Mouse (Mus musculus) intestine, embryonic 16.5 days (tissue): ENCODE measurements around the gene Slc16a9. TPM values are rescaled to one million over a fixed set of nuclear protein-coding genes. Genes with fewer than 3 reads are reported as not detected.
A peak's percentile ranks its signal among the peaks of the same experiment; 100 is the strongest.

Source experiments
- ATAC-seq: fragments of 200-750 bp; cut with Nextera tagmentation; 2 replicates; pipeline ENCODE4 v1.8.0; 2017; ENCODE audit warnings: moderate TSS enrichment, moderate library complexity
- H3K27ac ChIP-seq: fragments of 300-500 bp; sonication (generic); 2 replicates; pipeline ENCODE4 v1.5.1; 2014; ENCODE audit warnings: mild to moderate bottlenecking, low read length
- H3K27me3 ChIP-seq: fragments of 300-500 bp; sonication (generic); replicated peaks from 2 replicates; pipeline ENCODE4 v1.6.1; 2014; ENCODE audit warnings: low read length, control low read depth, mixed read lengths; ENCODE audit not compliant: control insufficient read depth, insufficient read depth
- H3K36me3 ChIP-seq: fragments of 300-500 bp; sonication (generic); 2 replicates; pipeline ENCODE4 v1.6.1; 2014; ENCODE audit warnings: low read length, control low read depth; ENCODE audit not compliant: control insufficient read depth, insufficient read depth
- H3K4me1 ChIP-seq: fragments of 300-500 bp; sonication (generic); 2 replicates; pipeline ENCODE4 v1.6.1; 2014; ENCODE audit warnings: low read length, control low read depth, mixed read lengths; ENCODE audit not compliant: control insufficient read depth, insufficient read depth
- H3K4me2 ChIP-seq: fragments of 300-500 bp; sonication (generic); 2 replicates; pipeline ENCODE4 v1.6.1; 2014; ENCODE audit warnings: low read depth, low read length, control low read depth
- H3K4me3 ChIP-seq: fragments of 300-500 bp; sonication (generic); 2 replicates; pipeline ENCODE4 v1.5.1; 2014; ENCODE audit warnings: mild to moderate bottlenecking, low read length
- H3K9ac ChIP-seq: fragments of 300-500 bp; sonication (generic); 2 replicates; pipeline ENCODE4 v1.6.1; 2014; ENCODE audit warnings: low read depth, low read length
- H3K9me3 ChIP-seq: fragments of 300-500 bp; sonication (generic); 2 replicates; pipeline ENCODE4 v1.6.1; 2016; ENCODE audit warnings: low read length, control low read depth; ENCODE audit not compliant: control insufficient read depth
- WGBS: fragments of 180-500 bp; shearing (Covaris S2); extraction: QIAGEN DNeasy Blood & Tissue Kit; methylation state at CpG from one replicate; pipeline ENCODE4 v1.1.7; 2014; 5-methylcytosine and 5-hydroxymethylcytosine counted together
- polyA plus RNA-seq: library from polyadenylated mRNA; unstranded; fragments of >200 nt; fragmentation: Nextera tagmentation; extraction: Ambion mirVana; gene quantifications from 2 replicates; pipeline ENCODE4 v1.2.1, GENCODE M21; 2015

The Slc16a9 gene
- polyA plus RNA-seq, 1 experiment from 2014 or later = 0.50 TPM

DNA sequence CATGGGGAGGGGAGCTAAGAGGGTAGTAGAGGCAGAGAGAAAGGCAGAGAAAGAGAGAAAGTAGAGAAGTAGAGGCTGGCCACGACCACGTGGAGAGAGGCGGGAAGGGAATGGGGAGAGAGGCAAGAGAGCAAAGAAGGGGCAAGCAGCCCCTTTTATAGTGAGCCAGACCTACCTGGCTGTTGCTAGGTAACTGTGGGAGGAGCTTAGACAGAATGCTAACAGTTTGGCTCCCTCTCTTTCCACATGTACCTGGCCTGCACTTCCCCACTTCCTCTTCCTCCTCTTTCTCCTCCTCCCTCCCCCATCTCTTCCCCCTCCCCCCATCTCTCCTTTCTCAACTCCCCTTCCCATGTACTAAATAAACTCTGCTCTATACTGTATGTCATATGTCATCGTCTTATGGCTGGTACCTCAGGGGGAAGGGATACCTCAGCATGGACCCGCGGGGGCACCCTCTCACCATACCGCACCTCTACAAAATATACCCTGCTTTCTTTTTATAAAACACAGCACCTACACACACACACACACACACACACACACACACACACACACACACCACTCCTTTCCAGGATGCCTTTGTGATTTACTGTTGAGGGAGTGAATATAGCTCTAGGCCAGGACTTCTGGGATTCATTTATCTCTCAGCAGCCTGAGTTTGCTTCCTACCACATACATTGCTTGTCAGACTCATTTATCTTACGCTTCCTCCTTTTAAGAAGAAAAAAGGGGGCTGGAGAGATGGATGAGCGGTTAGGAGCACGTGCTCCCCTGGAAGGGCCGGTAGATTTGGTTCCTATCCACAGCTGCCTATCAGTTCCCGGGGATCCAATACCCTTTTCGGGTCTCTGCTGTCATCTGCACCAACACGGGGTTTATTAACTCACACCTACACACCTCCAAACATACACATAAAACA lies 43.8 kb downstream of the Slc16a9 start:
- no peak overlapping the region for H3K9ac ChIP-seq
- no peak overlapping the region for H3K27ac ChIP-seq
- H3K36me3 ChIP-seq = no peaks in the 10 kb centered on the region
- H3K4me2 ChIP-seq = peak overlapping the region; percentile 48; the same call in 1 of the 2 replicates
- 51% methylated on average over 14 of the region's 14 CpGs for WGBS
- H3K27me3 ChIP-seq = no peaks in the 10 kb centered on the region
- H3K4me1 ChIP-seq = 0 out of 2 replicates have a peak, but pooled peaks cover 6% of the 10 kb centered on the region
- H3K4me3 ChIP-seq = no peak overlapping the region
- H3K9me3 ChIP-seq = no peaks in the 10 kb centered on the region
- ATAC-seq = no peak

DNA sequence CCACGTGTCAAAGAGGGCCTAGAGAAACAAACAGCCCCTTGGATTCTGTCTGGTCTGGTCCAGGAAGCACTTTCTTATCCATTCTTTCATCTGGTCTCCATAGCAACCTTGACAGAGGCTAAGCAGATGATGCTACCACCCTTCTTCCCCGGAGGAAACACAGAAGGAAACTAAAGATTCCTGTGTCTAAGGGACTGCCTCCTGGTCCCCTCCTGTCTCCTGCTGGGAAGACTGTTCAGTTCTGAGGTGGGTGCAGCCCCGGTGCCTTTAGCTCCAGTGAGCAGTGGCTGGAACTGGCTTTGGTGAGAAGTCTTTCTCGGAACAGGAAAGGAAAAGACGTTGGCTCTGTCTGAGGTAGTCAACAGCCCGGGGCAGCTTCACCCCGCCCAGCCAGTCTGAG lies 47.1 kb downstream of the Slc16a9 start:
- no peaks in the 10 kb centered on the region for H3K36me3 ChIP-seq
- ATAC-seq = no peak
- H3K4me2 ChIP-seq = no peak overlapping the region
- no peak overlapping the region for H3K9ac ChIP-seq
- WGBS = 23% methylated on average over 7 of the region's 7 CpGs
- peaks cover 10% of the 10 kb centered on the region; the same call in 1 of the 2 replicates for H3K4me1 ChIP-seq
- H3K27ac ChIP-seq = no peak overlapping the region
- no peaks in the 10 kb centered on the region for H3K9me3 ChIP-seq
- H3K27me3 ChIP-seq = no peaks in the 10 kb centered on the region
- H3K4me3 ChIP-seq = no peak overlapping the region

DNA sequence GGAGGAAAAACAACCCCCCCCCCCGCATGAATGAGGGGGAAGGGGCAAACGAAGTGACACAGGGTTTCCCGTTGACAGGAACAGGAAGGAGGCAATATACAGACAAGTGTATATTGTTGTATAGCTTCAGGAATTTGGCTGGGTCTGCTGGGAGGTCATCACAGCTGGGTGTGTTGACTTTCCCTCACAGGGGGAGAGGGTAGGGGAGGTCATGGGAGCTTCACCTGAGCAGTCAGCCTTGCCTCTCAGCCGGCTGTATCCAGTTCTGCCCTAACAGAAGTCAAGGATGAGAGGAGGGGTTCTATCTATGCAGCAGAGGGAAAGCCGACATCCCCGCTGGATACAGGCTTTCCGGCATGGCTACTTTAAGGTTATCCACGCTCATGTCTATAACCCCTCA lies 49.2 kb downstream of the Slc16a9 start:
- Histone ChIP-seq H3K4me3 (no peak overlapping the region), H3K27me3 (no peaks in the 10 kb centered on the region), H3K4me2 (no peak overlapping the region), H3K4me1 (peaks cover 4% of the 10 kb centered on the region; the same call in 1 of the 2 replicates), H3K9me3 (no peaks in the 10 kb centered on the region), H3K27ac (no peak overlapping the region), H3K36me3 (no peaks in the 10 kb centered on the region), H3K9ac (no peak overlapping the region)
- WGBS = 40% methylated on average over 8 of the region's 8 CpGs
- ATAC-seq = no peak

DNA sequence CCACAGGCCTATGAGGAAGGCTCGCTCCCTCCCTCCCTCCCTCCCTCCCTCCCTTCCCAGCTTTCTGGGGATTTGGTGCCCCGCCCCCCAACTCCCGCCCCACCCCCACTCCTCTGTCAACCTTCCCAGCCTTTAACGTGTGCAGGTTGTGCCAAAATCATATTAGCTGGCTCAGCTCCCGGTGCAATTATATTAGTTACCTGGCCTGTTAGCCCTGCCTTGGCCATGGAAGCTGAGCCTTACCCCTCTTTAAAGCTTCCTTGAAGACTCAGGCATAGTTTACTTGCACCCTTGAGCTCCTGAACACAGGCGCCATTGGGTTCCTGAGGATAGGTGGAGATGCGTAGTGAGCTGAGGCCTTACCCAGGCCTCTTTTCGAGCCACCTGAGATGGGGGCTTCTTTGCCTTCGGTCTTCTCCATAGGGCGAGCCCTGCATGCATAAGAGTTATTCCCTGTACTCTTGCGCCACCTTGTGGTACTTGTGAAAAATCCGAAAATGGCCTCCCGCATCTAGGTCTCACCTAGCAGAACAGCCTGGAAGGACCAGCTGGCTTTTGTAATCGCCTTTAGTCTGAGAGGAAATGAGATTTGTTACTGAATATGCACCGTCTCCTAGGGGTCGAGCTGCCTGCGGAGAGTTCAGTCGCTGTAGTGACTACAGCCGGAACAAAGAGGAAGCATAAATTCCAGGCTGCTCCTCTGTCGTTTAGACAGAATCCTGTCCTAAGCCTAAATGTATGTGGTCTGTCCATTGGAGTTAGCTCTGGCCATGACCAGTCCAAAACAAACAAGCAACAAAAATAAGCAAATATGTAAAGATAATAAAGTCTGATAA lies 51.8 kb downstream of the Slc16a9 start:
- H3K9me3 ChIP-seq = no peaks in the 10 kb centered on the region
- H3K27ac ChIP-seq = no peak overlapping the region
- WGBS = 10% methylated on average over 20 of the region's 20 CpGs
- ATAC-seq = peak; percentile 85
- H3K4me1 ChIP-seq = peaks cover 4% of the 10 kb centered on the region; the same call in 1 of the 2 replicates
- peak overlapping the region; percentile 44; the same call in 1 of the 2 replicates for H3K4me2 ChIP-seq
- H3K9ac ChIP-seq = 0 out of 2 replicates have a peak overlapping the region, but pooled peaks have one; percentile 27
- H3K4me3 ChIP-seq = peak overlapping the region; percentile 26; the same call in 1 of the 2 replicates
- no peaks in the 10 kb centered on the region for H3K36me3 ChIP-seq
- no peaks in the 10 kb centered on the region for H3K27me3 ChIP-seq

DNA sequence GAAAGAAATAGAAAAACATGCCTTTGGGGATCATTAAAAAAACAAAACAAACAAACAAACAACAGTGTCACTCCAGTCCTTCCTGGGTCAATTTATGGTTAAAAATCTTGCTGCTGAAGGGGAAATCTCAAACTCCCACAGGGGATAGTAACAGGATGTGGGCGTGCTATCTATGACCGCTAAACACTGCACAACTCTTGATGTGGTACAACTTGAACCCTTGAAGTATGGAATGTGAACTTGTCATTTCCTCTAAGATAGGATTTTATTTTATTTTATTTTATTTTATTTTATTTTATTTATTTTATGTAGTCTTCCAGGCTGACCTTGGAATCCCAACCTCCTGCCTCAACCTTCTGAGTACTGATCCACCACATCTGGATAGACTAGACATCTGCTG lies 54.2 kb downstream of the Slc16a9 start:
- WGBS = 74% methylated on average over 2 of the region's 2 CpGs

DNA sequence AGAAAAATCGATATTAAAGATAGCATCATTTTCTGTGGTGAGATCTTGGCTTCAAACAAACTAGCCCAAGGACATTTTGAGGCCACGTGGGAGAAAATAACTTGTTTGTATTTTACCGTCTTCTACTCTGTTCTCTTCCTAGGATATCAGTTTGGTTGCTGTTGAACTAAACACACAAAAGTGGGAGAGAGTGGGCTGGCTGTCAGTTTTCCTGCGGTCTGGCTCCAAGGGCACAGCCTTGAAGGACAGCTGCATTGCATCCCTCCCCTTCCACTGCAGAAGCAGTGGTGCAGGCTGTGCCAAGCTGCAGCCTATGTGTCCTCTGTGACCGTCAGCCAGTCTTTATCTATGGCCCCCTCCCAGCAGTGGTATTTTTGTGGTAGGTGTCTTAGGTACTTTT lies 54.8 kb downstream of the Slc16a9 start:
- Histone ChIP-seq H3K4me1 (peaks cover 4% of the 10 kb centered on the region; the same call in 1 of the 2 replicates), H3K9me3 (no peaks in the 10 kb centered on the region), H3K27me3 (no peaks in the 10 kb centered on the region), H3K4me2 (no peak overlapping the region), H3K36me3 (no peaks in the 10 kb centered on the region), H3K9ac (no peak overlapping the region), H3K4me3 (no peak overlapping the region), H3K27ac (no peak overlapping the region)
- no peak for ATAC-seq
- 47% methylated on average over 5 of the region's 5 CpGs for WGBS

More for the DNA sequence above, 54.2 kb downstream of the Slc16a9 start:
- H3K9me3 ChIP-seq = no peaks in the 10 kb centered on the region
- no peak overlapping the region for H3K4me2 ChIP-seq
- H3K9ac ChIP-seq = no peak overlapping the region
- H3K27me3 ChIP-seq = no peaks in the 10 kb centered on the region
- no peak for ATAC-seq
- H3K27ac ChIP-seq = no peak overlapping the region
- H3K36me3 ChIP-seq = no peaks in the 10 kb centered on the region
- peaks cover 4% of the 10 kb centered on the region; the same call in 1 of the 2 replicates for H3K4me1 ChIP-seq
- H3K4me3 ChIP-seq = no peak overlapping the region

DNA sequence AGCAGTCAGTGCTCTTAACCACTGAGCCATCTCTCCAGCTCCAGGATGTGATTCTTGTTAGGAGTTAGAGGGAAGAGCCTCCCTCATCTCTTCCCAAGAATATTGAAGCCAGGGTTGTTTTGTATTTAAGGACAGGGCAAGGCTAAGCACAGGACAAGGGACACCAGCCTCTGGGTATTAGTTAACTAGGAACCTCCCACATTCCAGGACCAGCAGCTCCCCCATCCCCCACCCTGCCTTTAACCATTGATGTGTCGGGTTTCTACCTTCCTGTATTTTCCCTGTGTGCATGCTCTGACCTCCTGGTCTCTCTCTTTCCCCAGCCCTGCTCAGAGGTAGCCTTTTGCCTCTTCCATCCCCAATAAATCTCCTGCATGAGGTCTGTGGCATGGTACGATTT lies 56.3 kb downstream of the Slc16a9 start:
- Histone ChIP-seq H3K4me1 (peaks cover 4% of the 10 kb centered on the region; the same call in 1 of the 2 replicates), H3K4me2 (no peak overlapping the region), H3K9me3 (no peaks in the 10 kb centered on the region), H3K27me3 (no peaks in the 10 kb centered on the region), H3K9ac (no peak overlapping the region), H3K4me3 (no peak overlapping the region), H3K36me3 (no peaks in the 10 kb centered on the region), H3K27ac (no peak overlapping the region)
- WGBS = 36% methylated on average over 2 of the region's 2 CpGs
- ATAC-seq = no peak

DNA sequence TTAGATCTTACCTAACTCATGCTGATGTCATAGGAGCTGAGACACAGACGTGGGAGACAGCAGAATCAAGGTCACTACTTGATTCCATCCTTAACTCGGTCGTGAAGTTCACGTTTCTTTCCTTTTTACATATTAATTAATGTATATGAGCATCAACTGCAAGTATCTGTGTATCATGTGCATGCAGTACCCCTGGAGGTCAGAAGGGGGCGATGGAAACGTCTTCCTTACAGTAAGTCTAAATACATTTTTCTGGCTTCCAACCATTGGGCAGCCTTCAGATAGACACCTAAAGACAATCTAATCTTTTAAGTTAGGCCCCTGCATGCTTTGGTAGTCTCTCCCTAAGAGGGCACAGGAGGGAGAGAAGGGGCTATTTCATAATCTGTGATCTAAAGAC lies 58.3 kb downstream of the Slc16a9 start:
- H3K4me1 ChIP-seq = no peaks in the 10 kb centered on the region
- H3K27ac ChIP-seq = no peak overlapping the region
- H3K36me3 ChIP-seq = no peaks in the 10 kb centered on the region
- no peaks in the 10 kb centered on the region for H3K27me3 ChIP-seq
- H3K4me2 ChIP-seq = no peak overlapping the region
- H3K9ac ChIP-seq = no peak overlapping the region
- ATAC-seq = no peak
- H3K9me3 ChIP-seq = no peaks in the 10 kb centered on the region
- 86% methylated on average over 6 of the region's 6 CpGs for WGBS
- no peak overlapping the region for H3K4me3 ChIP-seq

DNA sequence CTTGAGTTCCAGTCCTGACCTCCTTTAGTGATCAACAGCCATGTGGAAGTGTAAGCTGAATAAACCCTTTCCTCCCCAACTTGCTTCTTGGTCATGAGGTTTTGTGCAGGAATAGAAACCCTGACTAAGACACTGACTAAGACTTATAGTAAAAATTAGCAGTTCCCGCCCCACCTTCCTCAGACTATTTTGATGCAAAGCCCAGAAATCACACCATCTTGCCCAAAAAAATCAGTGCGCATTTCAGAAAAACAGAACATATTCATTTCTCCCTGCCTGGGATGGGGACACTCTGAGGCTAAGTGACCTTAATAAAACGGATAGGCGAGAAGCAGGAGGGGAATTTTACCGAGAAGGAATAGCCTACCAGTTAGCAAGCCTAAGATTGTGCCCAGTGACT lies 60.8 kb downstream of the Slc16a9 start:
- Histone ChIP-seq H3K27me3 (no peaks in the 10 kb centered on the region), H3K4me2 (no peak overlapping the region), H3K4me3 (no peak overlapping the region), H3K9ac (no peak overlapping the region), H3K36me3 (no peaks in the 10 kb centered on the region), H3K9me3 (no peaks in the 10 kb centered on the region), H3K4me1 (no peaks in the 10 kb centered on the region), H3K27ac (no peak overlapping the region)
- WGBS = 80% methylated on average over 5 of the region's 5 CpGs
- no peak for ATAC-seq
